Mouse (Mus musculus) CD4-positive, CD25-positive, alpha-beta regulatory T cell, adult 2 months (primary cell): ENCODE results near the gene Il1rn.
A peak's percentile ranks its signal among the peaks of the same experiment; 100 is the strongest.

ENCODE experiments used
- DNase-seq: peaks from one replicate; pipeline ENCODE4 v3.0.0-alpha.2; 2012; ENCODE audit warnings: low read depth, low spot score

Il1rn gene

DNA sequence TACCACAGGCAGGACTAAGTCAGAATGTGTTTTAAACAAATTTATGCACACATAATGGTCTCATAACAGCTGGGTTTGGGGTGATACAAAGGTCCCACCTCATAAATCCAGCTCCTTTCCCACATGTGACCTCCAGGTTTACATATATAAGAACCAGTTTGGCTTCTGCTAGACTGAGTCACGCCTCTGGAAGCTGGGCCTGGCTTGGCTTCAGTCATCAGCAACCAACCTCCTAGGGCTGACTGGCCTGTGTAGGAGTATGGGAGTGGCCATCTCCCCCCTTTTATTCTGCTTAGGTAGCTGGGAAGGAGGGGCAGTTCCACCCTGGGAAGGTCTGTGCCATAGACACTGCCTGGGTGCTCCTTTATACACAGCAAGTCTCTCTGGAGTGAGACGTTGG lies at the start of gene Il1rn:
Gene Il1rn (plus strand): TSS at position 309 of the 400 bp plus-strand sequence.
- DNase-seq: no peak

DNA sequence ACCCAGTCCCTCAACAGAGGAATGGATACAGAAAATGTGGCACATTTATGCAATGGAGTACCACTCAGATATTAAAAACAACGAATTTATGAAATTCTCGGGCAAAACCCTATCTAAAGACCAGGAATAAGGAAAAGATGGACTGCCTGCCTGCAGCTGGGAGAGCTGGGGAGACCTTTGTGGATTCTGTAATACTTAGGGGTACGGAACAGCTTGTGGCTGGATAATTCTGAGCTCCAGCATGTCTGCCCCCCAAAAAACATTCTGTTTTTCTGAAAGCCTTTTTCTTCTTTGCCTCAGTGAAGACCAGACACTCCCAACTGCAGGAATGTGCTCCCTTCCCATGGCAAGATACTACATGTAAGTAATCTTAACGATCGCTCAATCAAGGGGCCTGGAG lies 45.8 kb upstream of the Il1rn start, which contains the start of gene Il1f10:
Gene Il1f10 (plus strand): TSS at position 301 of the 400 bp plus-strand sequence.
- DNase-seq: no peak

DNA sequence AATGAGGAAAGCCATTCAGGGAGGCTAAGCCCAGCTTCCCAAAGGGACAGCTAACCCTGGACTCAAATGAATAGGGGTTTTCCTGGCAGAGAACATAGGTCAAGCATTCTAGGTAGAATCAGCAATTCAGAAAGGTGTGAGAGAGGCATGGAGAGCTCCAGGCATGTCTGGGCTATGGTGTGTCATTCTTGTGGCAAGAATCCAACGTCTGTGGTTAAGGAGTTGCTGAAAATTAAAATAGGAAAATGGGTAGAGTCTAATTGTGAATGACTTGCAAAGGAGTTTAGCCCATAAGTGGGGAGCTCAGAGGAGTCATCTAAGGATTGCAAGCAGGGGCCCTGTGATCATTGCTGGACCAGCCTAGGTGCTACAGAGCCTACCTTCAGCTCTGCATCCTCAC lies 42.0 kb upstream of the Il1rn start:
- no peak for DNase-seq

DNA sequence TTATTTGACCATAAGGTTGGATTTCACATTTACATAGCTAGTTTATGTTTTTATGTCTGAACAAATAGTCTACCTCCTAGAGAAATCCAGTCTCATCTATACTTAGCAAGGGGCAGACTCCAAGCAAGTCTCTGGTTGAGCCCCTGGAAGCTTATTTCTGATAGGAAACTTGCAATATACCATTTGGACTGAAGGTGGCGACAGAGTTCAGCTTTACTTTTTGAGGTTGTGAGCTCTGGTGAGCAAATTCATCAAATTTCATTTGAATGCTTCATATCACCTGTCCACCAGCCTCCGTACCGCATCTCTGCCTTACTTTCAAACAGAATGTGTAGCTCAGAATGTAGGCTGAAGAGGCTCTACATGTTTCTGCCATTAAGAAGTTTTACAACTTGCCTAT lies 39.8 kb upstream of the Il1rn start:
- DNase-seq: peak; percentile 76

DNA sequence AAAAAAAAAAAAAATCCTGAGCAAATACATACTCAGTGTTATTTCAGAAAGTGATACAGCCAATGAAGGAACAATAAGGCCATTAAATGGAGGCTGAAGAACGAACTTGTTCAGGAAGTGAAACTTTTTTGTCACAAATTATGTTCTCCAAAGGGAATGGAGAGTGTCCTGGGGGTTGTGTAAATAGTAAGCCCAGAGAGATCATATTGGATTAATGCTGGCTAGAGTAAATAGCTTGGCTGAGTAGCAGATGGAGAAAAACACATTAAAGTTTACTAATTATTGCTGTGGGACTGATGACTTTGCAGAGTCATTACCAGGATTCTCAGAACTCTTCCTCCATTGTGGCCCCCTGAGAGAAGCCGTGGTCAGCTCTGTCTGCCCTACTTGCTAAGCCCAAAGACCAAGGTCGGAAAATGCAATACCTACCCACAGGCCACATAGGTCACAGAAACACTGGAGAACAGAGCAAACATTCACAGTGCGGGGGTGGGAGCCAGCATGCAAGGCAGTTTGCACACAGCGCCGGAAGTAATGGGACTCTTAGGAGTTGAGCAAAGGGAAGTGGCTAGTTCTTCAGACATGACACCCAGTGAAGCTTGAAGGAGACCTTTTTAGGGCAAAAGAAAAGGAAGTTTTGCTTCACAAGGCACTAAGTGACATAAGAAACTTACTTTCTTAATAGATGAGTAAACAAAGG lies 25.2 kb upstream of the Il1rn start:
- peak; percentile 10 for DNase-seq

DNA sequence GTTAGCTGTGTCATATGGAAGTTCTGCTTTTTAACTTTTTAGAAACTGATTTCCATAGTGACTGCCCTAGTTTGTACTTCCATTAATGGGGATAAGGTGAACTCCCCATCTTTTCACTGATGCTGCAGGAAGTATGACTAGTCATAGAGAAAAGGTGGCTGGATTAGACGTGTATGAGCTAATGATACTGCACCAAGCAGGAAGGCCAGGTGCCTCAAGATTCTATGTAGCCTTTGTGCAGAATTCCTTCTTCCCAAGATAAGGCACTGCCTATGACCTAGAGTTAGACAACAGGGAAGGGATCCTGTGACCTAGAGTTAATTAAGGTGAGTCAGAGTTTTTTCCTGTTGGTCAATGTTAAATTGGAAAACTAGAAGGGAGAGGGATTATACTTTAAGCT lies 19.7 kb upstream of the Il1rn start:
- no peak for DNase-seq

DNA sequence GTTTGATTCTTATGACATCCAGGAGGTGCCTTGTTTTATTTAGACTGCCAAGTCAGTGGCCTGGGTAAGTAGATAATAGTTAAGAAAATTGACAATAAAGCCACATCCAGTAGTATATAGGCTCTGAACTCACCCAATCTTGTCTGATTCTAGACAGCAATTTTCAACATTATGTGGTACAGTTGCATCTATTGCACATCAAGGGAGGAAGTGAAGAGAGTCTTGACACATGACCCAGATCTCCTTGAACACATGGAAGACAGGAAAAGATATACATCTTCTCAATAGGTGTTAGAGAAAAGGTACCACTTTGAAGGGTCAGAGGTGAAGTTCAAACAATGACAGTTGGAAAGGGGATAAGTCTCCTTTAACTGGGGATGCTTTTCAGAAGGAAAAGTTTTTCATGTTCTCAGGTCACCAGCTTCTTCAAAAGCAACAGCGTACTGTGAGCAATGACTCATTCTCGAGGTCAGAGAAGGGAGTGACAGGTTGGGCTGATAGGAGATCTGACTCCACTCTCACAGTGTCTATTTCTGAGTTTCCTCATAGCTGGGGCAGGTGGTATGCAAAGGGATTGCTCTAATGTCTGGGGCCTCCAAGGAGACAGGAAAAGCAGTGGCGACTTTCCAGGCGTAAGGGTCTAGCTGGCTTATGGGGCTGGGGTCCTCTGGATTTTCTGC lies 18.6 kb upstream of the Il1rn start:
- no peak for DNase-seq

DNA sequence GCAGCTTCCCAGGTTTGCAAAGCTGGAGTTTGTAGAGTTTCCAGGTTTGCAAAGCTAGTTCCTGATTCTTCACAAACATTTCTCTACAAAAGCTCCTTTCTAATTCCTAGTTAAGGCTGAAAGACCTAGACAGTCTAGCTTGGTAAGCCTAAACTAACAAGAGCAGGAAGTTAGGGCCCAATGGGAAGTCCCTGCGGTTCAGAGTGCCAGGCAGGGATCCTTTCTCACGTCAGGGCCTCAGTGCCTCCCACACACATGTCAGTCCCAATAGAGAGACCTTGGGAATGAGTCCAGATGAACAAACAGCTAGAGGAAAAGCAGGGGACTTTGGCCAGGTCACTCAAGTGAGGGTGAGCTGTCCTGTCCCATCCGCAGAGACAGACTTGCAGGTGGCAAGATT lies 1.3 kb upstream of the Il1rn start:
- DNase-seq: peak; percentile 53

DNA sequence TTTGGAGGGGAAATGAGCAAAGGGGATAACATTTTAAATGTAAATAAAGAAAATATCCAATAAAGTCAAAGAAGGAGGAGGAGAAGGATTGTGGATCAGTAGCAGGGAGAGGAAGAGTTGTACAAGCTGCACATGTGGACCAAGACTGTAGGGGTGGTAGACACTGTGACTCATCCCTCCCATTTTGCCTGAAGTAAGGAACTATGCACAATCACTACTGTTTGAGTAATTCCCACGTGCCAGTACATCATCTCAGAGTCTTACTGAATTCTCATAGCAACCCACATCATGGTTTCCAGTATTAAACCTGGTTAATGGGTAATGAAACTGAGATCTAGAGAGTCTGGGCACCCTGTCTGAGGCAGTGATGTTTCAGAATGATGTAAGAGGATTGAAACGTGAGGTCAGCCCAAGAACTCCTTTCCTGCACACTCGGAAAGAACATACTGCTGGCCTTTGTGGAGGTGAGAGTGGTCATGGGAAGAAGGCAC lies 4.8 kb downstream of the Il1rn start:
- no peak for DNase-seq

DNA sequence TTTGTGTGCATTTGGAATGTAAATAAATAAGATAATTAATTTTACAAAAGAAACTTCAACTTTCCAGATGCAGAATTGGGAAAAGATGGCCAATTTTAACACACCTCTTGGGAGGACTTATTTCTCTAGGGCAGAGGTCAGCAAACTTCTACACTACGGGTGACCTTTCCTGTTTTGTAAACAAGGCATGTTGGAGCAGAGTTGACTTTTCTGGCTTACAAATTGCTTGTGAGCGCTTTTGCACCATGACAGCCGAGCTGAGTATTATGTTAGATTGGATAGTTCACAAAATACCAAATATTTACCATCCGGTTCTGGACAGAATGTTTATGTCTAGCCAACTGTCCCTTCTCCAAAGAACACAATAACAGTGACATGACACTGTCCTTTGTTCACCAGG lies 8.0 kb downstream of the Il1rn start:
- DNase-seq: no peak

DNA sequence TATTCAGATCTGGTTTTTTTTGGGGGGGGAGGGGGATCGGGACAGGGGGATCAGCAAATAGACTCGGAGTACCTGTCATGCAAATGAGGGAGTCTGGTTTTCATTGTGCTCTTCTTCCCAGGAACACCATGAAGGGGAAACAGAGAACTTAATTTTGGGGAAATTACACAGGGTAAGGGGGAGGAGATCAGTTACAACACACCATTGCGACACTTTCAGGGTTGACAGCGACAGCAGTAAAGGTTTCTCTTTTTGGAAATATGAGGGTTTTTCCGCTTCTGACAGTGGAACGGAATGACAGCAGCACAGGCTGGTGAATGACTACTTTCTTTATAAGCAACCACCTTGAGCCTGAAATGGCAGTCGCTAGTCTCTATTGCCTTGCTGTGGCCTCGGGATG lies 8.4 kb downstream of the Il1rn start:
- DNase-seq: no peak

DNA sequence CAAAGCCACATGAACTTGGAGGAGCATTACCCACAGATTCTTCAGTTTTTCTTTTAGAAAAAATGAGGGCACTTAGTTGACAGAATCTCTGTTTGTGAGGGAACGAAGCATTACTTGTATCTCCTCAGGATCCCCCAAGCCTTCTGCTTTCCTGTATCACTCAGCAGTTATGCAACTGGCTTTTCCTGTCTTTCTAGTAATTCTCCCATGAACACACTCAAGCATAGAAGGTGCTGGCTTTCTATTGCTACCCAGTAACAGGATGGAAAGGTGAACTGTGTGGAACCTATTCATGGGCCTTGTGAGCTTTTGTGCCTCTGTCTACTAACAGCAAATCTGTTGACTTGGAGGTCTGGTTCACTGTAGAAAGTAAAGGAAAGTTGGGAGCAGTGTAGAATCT lies 11.3 kb downstream of the Il1rn start:
- no peak for DNase-seq

DNA sequence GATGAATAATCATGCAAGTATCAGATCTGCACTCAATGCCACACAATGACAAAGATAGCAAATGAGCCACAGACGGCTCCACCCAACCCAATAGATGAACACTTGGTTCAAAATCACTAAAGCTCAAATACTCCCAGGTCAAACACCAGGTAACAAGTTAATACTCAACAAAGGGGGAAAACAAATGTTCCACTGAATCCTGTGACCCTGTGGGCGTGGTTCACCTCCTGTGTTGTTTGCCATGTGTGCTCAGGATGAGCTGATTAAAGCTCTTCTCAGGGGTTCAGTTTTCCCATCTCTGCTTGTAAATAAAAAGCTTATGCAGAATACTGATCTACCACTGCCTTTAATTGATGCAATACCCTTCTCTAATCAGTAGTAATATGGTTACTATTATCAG lies 14.5 kb downstream of the Il1rn start:
- DNase-seq: no peak

DNA sequence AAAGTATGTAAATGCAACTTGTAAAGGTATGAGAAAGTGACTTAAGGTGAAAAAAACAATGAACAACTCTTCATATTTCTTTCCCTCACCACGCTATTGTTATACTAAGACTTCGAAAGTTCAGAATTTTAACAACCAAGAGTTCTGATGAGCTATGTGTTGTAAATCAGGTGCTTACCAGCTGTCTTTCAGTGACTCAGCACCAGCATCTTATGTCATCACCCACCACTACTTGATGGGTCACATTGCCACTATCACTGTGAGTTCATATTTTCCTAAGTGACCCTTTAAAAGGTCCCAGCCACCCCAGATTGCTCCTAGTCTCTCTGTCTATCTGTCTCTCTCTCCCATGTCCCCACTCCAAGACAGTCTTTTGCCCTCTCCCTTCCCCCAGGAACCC lies 16.4 kb downstream of the Il1rn start:
- DNase-seq: no peak

DNA sequence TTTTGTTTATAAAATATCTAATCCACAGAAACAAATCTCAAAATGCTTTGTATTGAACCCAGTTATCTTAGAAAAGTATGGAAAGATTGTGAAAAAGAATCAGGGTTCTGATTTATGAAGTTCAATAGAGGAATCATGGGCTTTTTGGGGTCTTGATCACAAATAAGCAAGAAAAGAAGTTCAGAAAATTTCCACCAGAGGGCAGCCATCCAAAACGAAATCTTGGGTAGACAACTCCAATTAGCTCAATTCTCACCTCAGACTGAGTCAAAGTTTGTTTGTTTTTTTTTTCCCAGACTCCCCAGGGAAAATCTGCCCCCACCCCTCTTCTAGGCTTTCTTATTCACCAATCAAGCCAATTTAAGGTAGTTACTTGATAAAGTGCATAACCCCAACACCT lies 21.0 kb downstream of the Il1rn start:
- peak; percentile 75 for DNase-seq

DNA sequence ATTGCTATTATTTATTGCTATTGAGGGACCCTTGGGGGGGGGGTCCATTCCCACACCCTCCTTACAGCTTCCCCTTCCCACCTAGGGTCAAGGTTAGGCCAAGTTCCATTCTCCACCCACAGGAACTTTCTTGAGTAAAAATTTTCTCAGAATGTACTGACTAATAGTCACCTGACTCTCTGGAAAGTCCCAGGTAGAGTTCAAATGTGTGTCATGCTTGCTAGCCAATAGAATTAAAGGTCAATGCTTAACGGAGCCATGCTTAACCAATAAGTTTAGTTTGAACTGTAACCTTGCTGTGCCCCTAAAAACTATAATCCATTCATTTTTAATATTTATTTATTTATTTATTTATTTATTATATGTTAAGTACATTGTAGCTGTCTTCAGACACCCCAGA lies 22.7 kb downstream of the Il1rn start:
- peak; percentile 67 for DNase-seq

DNA sequence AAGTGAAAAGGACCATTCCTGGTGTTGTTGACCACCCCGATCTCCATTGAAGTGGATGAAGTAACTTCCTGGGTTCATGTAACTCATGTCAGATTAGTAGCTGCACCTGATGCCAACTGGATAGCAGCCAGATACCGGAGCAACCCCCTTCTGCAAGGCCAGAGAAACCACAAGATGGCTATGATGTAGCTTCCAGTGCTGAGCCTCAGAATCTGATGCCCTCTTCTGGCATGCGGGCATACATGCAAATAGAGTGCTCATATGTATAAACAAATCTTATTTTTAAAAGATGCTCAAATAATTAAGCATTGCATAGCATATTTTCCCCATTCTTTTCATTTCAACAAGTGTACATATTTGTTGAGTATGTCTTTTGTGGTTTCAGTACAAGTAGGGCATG lies 27.2 kb downstream of the Il1rn start:
- no peak for DNase-seq

DNA sequence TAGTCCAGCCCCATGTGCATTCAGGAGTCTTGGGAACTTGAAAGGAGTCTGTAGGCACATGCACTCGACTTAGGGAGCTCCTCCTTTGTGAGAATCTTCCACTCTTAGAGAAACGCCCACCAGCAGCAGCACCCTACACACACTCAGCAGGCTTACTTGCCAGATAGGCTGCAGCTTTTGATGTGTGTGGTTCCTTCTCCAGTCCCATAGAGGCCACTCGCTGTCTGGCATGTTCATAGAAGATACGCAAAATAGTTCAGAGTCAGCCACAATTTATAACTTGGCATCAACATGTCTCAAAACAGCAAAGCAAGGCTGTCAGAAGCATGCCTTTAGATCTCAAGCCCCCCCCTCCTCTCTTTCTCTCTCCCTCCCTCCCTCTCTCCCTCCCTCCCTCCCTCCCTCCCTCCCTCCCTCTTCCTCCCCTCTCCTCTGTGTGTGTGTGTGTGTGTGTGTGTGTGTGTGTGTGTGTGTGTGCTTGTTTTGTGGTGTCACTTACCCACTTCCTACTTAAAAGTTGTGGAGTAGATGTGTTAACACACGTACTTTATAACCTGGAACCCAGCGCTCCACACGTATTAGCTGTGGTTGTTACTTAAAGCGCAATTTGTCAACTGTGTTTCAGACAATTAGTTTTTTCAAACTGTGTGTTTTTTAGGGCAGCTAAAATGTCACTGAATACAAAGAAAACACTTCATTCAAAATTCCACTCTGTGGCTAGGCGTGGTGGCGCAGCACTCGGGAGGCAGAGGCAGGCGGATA lies 29.7 kb downstream of the Il1rn start:
- DNase-seq: peak; percentile 63

DNA sequence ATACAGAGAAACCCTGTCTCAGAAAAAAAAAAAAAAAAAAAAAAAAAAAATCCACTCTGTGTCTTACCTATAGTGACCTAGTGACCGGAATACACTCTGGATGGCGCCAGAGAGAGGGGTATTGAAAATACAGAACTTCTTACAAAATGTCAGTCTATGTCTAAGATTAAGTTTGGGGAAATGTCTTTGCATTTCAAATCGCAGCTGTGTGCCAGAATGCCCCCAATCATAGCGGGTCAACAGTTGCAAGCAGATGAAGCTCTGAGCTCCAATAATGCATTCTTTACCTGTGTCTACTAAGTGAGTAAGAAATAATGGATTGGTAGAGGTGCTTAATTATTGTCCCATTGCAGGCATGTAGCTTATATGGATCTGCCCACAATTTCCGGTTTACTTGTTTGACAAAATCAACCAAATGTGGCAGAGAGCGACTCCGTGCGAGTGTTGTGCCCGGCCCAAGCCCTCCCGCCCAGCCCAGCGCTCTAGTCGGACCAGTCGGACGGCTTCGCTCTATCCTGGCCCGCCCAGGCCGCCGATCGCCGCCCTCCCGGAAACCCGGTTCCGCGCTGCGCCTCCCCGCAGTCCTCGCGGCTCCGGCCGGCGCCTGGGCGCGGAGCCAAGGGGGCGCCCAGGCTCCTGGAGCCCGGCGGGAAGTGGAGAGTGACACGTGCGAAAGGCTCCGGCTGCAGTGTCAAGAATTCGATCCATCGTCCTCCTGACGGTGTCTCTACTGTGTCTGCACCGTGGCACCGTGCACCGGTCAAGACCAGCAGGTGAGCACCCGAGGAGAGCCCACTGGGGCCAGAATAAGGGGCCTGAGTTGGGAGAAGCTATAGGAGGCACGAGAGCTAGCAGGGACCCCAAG lies 30.6 kb downstream of the Il1rn start, which contains the start of gene Psd4:
Gene Psd4 (plus strand): TSS at position 551 of the 865 bp plus-strand sequence.
- peak; percentile 69 for DNase-seq

DNA sequence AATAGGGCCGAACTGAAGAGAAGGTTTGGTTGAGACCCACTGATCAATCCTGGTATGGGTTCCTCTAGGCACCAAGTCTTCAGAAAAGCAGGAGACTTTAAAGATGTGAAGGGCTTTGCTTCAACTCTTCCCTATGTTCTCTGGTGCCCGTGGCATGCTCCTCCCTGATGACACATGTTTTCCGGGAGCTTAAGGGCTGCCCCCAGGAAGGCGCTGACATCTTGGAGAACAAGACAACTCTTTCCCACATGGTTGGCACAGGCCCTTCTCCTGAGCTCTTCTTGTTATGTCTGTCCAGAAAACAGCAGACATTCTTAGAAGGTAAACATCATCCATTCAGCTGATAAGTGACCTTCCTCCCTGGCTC lies 31.2 kb downstream of the Il1rn start:
- DNase-seq: no peak

DNA sequence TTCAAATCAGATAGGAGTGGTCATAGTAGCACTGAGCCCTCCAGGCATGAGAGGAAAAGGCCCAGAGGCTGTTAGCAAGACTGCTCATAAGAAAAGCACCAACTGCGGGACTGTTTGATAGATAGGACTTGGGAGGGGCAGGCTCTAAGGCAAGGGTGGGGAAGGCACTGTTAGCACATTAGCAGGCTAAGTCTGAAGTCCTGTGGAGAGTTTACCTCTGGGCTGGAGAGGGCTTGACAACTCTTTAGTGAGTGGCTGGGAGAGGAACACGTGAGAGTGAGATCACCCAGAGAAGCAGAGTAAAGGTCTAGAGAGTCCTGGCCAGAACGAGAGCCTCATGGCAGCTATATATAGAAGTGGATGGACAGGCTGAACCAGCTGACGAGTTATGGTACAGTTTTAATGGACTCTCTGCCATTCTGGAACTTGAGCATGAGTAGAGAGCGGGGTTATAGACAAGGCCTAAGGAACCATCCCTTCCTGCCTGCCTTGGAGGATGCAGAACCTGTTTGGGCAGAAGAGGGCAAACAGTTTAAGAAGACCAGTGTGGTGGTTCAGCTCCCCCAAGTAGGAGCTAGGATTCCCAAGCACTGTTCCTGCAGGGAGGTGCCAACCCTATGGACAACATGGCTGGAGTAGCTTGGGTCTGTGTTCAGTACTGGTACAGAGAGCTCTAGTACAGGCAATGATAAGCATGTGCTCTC lies 42.2 kb downstream of the Il1rn start:
- DNase-seq: no peak
